Mouse (Mus musculus) hindbrain, embryonic 10.5 days (tissue): ENCODE measurements around the gene Tcf7l2. TPM values are rescaled to one million over a fixed set of nuclear protein-coding genes. Genes with fewer than 3 reads are reported as not detected.
A peak's percentile ranks its signal among the peaks of the same experiment; 100 is the strongest.

Experiments
- DNase-seq: peaks from one replicate; pipeline ENCODE4 v3.0.0-alpha.2; 2017; ENCODE audit warnings: low spot score
- H3K27ac ChIP-seq: fragments of 300-500 bp; sonication (generic); 2 replicates; pipeline ENCODE4 v1.5.1; 2016; ENCODE audit warnings: mild to moderate bottlenecking, moderate library complexity
- H3K27me3 ChIP-seq: fragments of 300-500 bp; sonication (generic); 2 replicates; pipeline ENCODE4 v1.6.1; 2016; ENCODE audit warnings: mild to moderate bottlenecking; ENCODE audit not compliant: poor library complexity, insufficient read depth, severe bottlenecking
- H3K36me3 ChIP-seq: fragments of 300-500 bp; sonication (generic); 2 replicates; pipeline ENCODE4 v1.6.1; 2016; ENCODE audit warnings: mild to moderate bottlenecking, moderate library complexity
- H3K4me1 ChIP-seq: fragments of 300-500 bp; sonication (generic); replicated peaks from 2 replicates; pipeline ENCODE4 v1.6.1; 2016; ENCODE audit warnings: mild to moderate bottlenecking
- H3K4me3 ChIP-seq: fragments of 300-500 bp; sonication (generic); 2 replicates; pipeline ENCODE4 v1.5.1; 2016; ENCODE audit warnings: mild to moderate bottlenecking, moderate library complexity
- H3K9me3 ChIP-seq: fragments of 300-500 bp; sonication (generic); 2 replicates; pipeline ENCODE4 v1.6.1; 2016; ENCODE audit warnings: mild to moderate bottlenecking, moderate library complexity
- WGBS: fragments of 180-500 bp; shearing (Covaris S2); methylation state at CpG from one replicate; pipeline ENCODE4 v1.1.7; 2016; 5-methylcytosine and 5-hydroxymethylcytosine counted together
- polyA plus RNA-seq: library from polyadenylated mRNA; unstranded; fragments of >200 nt; fragmentation: Nextera tagmentation; extraction: Ambion mirVana; gene quantifications from 2 replicates; pipeline ENCODE4 v1.2.1, GENCODE M21; 2016

Tcf7l2 gene
- polyA plus RNA-seq, 1 experiment from 2014 or later = 58.6 TPM

- Histone ChIP-seq H3K27ac (peak overlapping the region; percentile 66; the same call in 1 of the 2 replicates), H3K9me3 (no peaks in the 10 kb centered on the region), H3K27me3 (peaks cover 64% of the 10 kb centered on the region), H3K4me1 (peaks cover 75% of the 10 kb centered on the region), H3K4me3 (peak overlapping the region; percentile 48), H3K36me3 (no peaks in the 10 kb centered on the region)
- under 1% methylated on average over 27 of the region's 27 CpGs for WGBS
- DNase-seq = peak; percentile 76
Observed at GRCm38 (mm10) chr19:55895317-55895716, 153.7 kb downstream of the Tcf7l2 start.

- Histone ChIP-seq H3K4me3 (peak overlapping the region; percentile 48), H3K9me3 (no peaks in the 10 kb centered on the region), H3K4me1 (peaks cover 81% of the 10 kb centered on the region), H3K36me3 (no peaks in the 10 kb centered on the region), H3K27ac (0 out of 2 replicates have a peak overlapping the region, but pooled peaks have one; percentile 66), H3K27me3 (peaks cover 70% of the 10 kb centered on the region)
- WGBS = 14% methylated on average over 4 of the region's 4 CpGs
- DNase-seq = no peak
Observed at GRCm38 (mm10) chr19:55895807-55896420, 154.3 kb downstream of the Tcf7l2 start.

GRCm38 (mm10) chr19:55896629-55897028 is 155.0 kb downstream of the Tcf7l2 start:
- peak overlapping the region; percentile 18 for H3K4me3 ChIP-seq
- H3K4me1 ChIP-seq = peaks cover 82% of the 10 kb centered on the region
- no peaks in the 10 kb centered on the region for H3K36me3 ChIP-seq
- WGBS = 1% methylated on average over 10 of the region's 10 CpGs
- peaks cover 74% of the 10 kb centered on the region for H3K27me3 ChIP-seq
- H3K27ac ChIP-seq = peak overlapping the region; percentile 12; the same call in 1 of the 2 replicates
- H3K9me3 ChIP-seq = no peaks in the 10 kb centered on the region
- DNase-seq = peak; percentile 61

GRCm38 (mm10) chr19:55902573-55903385 is 161.2 kb downstream of the Tcf7l2 start:
- H3K4me1 ChIP-seq = peaks cover 62% of the 10 kb centered on the region
- no peak overlapping the region for H3K4me3 ChIP-seq
- no peak overlapping the region for H3K27ac ChIP-seq
- H3K36me3 ChIP-seq = no peaks in the 10 kb centered on the region
- WGBS = 42% methylated on average over 12 of the region's 12 CpGs
- H3K9me3 ChIP-seq = no peaks in the 10 kb centered on the region
- peaks cover 79% of the 10 kb centered on the region for H3K27me3 ChIP-seq
- peak; percentile 22 for DNase-seq

- Histone ChIP-seq H3K4me3 (no peak overlapping the region), H3K27me3 (peaks cover 33% of the 10 kb centered on the region), H3K36me3 (peaks cover 51% of the 10 kb centered on the region), H3K4me1 (peaks cover 13% of the 10 kb centered on the region), H3K9me3 (peaks cover 5% of the 10 kb centered on the region), H3K27ac (no peak overlapping the region)
- 64% methylated on average over 7 of the region's 7 CpGs for WGBS
- DNase-seq = no peak
Observed at GRCm38 (mm10) chr19:55909039-55909438, 167.4 kb downstream of the Tcf7l2 start.

- WGBS = 95% methylated on average over 8 of the region's 8 CpGs
- no peak for DNase-seq
- Histone ChIP-seq H3K4me1 (peaks cover 16% of the 10 kb centered on the region), H3K27ac (no peak overlapping the region), H3K27me3 (peaks cover 5% of the 10 kb centered on the region; the same call in 1 of the 2 replicates), H3K4me3 (no peak overlapping the region), H3K36me3 (peaks cover 51% of the 10 kb centered on the region), H3K9me3 (peaks cover 5% of the 10 kb centered on the region)
Observed at GRCm38 (mm10) chr19:55911941-55912340, 170.3 kb downstream of the Tcf7l2 start.

- H3K36me3 ChIP-seq = peaks cover 57% of the 10 kb centered on the region
- 91% methylated on average over 8 of the region's 8 CpGs for WGBS
Observed at GRCm38 (mm10) chr19:55912813-55913212, 171.2 kb downstream of the Tcf7l2 start.

GRCm38 (mm10) chr19:55913585-55913984 is 172.0 kb downstream of the Tcf7l2 start:
- no peak overlapping the region for H3K4me3 ChIP-seq
- no peak for DNase-seq
- peaks cover 55% of the 10 kb centered on the region for H3K36me3 ChIP-seq
- no peak overlapping the region for H3K27ac ChIP-seq
- H3K4me1 ChIP-seq = peaks cover 6% of the 10 kb centered on the region
- 86% methylated on average over 10 of the region's 10 CpGs for WGBS
- peaks cover 5% of the 10 kb centered on the region for H3K9me3 ChIP-seq
- peaks cover 4% of the 10 kb centered on the region; the same call in 1 of the 2 replicates for H3K27me3 ChIP-seq

More at GRCm38 (mm10) chr19:55912813-55913212, 171.2 kb downstream of the Tcf7l2 start:
- peaks cover 5% of the 10 kb centered on the region for H3K9me3 ChIP-seq
- peaks cover 4% of the 10 kb centered on the region; the same call in 1 of the 2 replicates for H3K27me3 ChIP-seq
- DNase-seq = no peak
- H3K4me3 ChIP-seq = no peak overlapping the region
- no peak overlapping the region for H3K27ac ChIP-seq
- peaks cover 7% of the 10 kb centered on the region for H3K4me1 ChIP-seq

- 85% methylated on average over 20 of the region's 20 CpGs for WGBS
- peaks cover 5% of the 10 kb centered on the region for H3K9me3 ChIP-seq
- H3K4me1 ChIP-seq = peaks cover 6% of the 10 kb centered on the region
- H3K36me3 ChIP-seq = peaks cover 59% of the 10 kb centered on the region
- H3K4me3 ChIP-seq = no peak overlapping the region
- DNase-seq = no peak
- H3K27me3 ChIP-seq = peaks cover 4% of the 10 kb centered on the region; the same call in 1 of the 2 replicates
- no peak overlapping the region for H3K27ac ChIP-seq
Observed at GRCm38 (mm10) chr19:55914614-55915211, 173.1 kb downstream of the Tcf7l2 start.

- no peak overlapping the region for H3K27ac ChIP-seq
- no peak for DNase-seq
- WGBS = 88% methylated on average over 7 of the region's 7 CpGs
- peaks cover 6% of the 10 kb centered on the region for H3K4me1 ChIP-seq
- peaks cover 5% of the 10 kb centered on the region for H3K9me3 ChIP-seq
- H3K27me3 ChIP-seq = peaks cover 4% of the 10 kb centered on the region; the same call in 1 of the 2 replicates
- H3K36me3 ChIP-seq = peaks cover 61% of the 10 kb centered on the region
- no peak overlapping the region for H3K4me3 ChIP-seq
Observed at GRCm38 (mm10) chr19:55915506-55915905, 173.9 kb downstream of the Tcf7l2 start.

- Histone ChIP-seq H3K4me1 (peaks cover 6% of the 10 kb centered on the region), H3K27me3 (no peaks in the 10 kb centered on the region), H3K36me3 (peaks cover 61% of the 10 kb centered on the region), H3K27ac (no peak overlapping the region), H3K4me3 (no peak overlapping the region), H3K9me3 (peaks cover 5% of the 10 kb centered on the region)
- no peak for DNase-seq
- 95% methylated on average over 3 of the region's 3 CpGs for WGBS
Observed at GRCm38 (mm10) chr19:55916211-55916610, 174.6 kb downstream of the Tcf7l2 start.

- no peak overlapping the region for H3K4me3 ChIP-seq
- no peaks in the 10 kb centered on the region for H3K9me3 ChIP-seq
- DNase-seq = peak; percentile 33
- peak overlapping the region; percentile 10 for H3K27ac ChIP-seq
- peaks cover 18% of the 10 kb centered on the region for H3K4me1 ChIP-seq
- whole genome bisulfite sequencing = 31% methylated on average over 12 of the region's 12 CpGs
- H3K27me3 ChIP-seq = peaks cover 3% of the 10 kb centered on the region; the same call in 1 of the 2 replicates
- peaks cover 58% of the 10 kb centered on the region for H3K36me3 ChIP-seq
Observed at GRCm38 (mm10) chr19:55923789-55924426, 182.3 kb downstream of the Tcf7l2 start.
